Mouse (Mus musculus): ENCODE results near the gene Diexf. TPM values are rescaled to one million over a fixed set of nuclear protein-coding genes. Genes with fewer than 3 reads are reported as not detected.

Gene Diexf
- polyA plus RNA-seq, 1 experiment from 2014 or later: 7.2 TPM

DNA sequence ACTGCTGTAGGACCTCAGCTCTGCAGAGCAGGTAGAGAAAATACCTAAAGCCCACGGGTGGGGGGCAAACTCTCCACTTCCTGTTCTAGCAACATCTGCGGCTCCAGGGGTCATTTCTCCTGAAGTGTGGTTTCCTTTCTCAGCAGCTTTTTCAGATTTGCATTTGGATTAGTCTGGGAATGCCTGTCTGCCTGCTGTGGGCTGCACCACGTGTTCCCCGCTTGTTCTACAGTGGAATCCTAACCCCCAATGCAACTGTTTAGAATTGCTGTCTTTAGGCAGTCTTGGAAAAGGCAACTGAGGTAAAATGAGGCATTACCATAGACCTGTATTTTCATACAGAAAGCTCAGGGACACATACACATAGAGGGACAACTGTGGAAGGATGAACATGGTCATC, 28.0 kb downstream of the Diexf start:
- no peak overlapping the region for H3K4me2 ChIP-seq
- ATAC-seq (ENCODE audit: low FRiP score, low read depth): no peak
- no peak overlapping the region for H3K4me3 ChIP-seq
- H3K9ac ChIP-seq: no peak overlapping the region
- H3K27ac ChIP-seq (replicated peaks): no peak overlapping the region
- H3K27me3 ChIP-seq: no peaks in the 10 kb centered on the region
- H3K9me3 ChIP-seq: no peaks in the 10 kb centered on the region
- H3K4me1 ChIP-seq (replicated peaks): no peaks in the 10 kb centered on the region
- WGBS: 56% methylated on average over 4 of the region's 4 CpGs
- peaks cover 3% of the 10 kb centered on the region for H3K36me3 ChIP-seq

DNA sequence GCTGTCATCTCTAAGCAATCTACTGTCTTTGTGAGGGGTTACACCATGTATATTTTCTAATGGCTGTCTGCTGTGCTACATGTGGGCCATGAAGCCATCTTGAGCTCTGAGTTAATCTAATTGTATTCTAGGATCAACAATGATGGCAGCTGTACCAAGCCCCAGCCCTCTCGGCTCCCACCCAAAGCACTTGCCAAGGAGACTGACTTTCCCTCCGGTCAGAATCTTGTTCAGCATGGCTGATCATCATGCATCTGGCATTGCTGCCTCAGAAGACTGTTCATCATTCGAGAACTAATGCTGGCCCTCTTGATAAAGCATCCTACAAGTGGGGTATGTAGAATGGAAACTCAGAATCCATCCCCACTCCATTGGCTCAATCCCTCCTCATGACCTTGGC, 31.1 kb downstream of the Diexf start:
- no peak for ATAC-seq (ENCODE audit: low FRiP score, low read depth)
- H3K4me1 ChIP-seq (replicated peaks): no peaks in the 10 kb centered on the region
- H3K4me3 ChIP-seq: no peak overlapping the region
- H3K4me2 ChIP-seq: no peak overlapping the region
- no peaks in the 10 kb centered on the region for H3K36me3 ChIP-seq
- no peak overlapping the region for H3K27ac ChIP-seq (replicated peaks)
- 84% methylated on average over 3 of the region's 3 CpGs for WGBS
- no peak overlapping the region for H3K9ac ChIP-seq
- H3K9me3 ChIP-seq: no peaks in the 10 kb centered on the region
- no peaks in the 10 kb centered on the region for H3K27me3 ChIP-seq

DNA sequence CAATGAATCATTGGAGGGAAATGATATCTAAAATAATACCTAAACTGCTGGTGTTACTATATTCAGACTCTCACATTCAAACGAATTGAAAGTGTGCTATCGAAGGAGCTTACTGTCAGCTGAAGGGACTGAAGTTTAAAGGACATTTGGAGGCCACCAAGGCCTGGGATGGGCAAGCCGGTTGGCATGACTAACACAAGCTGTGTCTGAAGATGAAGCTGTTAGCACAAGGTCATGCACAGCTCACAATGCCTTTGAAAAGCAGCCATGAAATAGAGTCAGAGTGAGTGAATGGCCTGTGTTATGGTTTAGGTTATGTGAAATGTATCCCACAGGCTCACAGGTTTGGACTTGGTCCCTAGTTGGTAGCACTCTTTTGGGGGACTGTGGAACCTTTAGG, 36.5 kb downstream of the Diexf start:
- no peaks in the 10 kb centered on the region for H3K9me3 ChIP-seq
- no peak overlapping the region for H3K27ac ChIP-seq (replicated peaks)
- WGBS: 89% methylated on average over 3 of the region's 3 CpGs
- no peak overlapping the region for H3K4me2 ChIP-seq
- no peak overlapping the region for H3K9ac ChIP-seq
- no peak overlapping the region for H3K4me3 ChIP-seq
- H3K36me3 ChIP-seq: no peaks in the 10 kb centered on the region
- no peaks in the 10 kb centered on the region for H3K27me3 ChIP-seq
- ATAC-seq (ENCODE audit: low FRiP score, low read depth): no peak
- H3K4me1 ChIP-seq (replicated peaks): peaks cover 20% of the 10 kb centered on the region

DNA sequence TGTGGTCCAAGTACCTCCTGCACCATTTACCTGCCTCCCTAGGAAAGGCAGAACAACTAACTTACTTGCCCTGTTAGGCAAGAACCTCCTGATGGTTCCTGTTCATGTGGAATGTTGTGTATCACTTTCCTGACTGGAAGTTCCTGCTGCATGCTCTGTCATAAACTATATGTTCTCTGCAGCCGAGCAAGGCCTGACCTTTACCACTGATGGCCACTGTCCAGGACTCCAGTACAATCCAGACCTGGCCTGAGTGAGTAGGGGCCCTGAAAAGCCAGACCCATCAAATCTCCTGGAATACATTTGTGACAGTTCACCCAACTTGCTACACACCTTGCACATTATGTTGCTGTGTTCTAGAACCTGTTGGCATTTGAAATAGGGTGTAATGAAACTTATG, 37.3 kb downstream of the Diexf start:
- no peak overlapping the region for H3K4me3 ChIP-seq
- no peaks in the 10 kb centered on the region for H3K27me3 ChIP-seq
- WGBS: 71% methylated on average over 1 of the region's 1 CpGs
- no peak overlapping the region for H3K4me2 ChIP-seq
- peaks cover 21% of the 10 kb centered on the region for H3K4me1 ChIP-seq (replicated peaks)
- no peaks in the 10 kb centered on the region for H3K36me3 ChIP-seq
- no peaks in the 10 kb centered on the region for H3K9me3 ChIP-seq
- no peak overlapping the region for H3K27ac ChIP-seq (replicated peaks)
- no peak for ATAC-seq (ENCODE audit: low FRiP score, low read depth)
- H3K9ac ChIP-seq: no peak overlapping the region

DNA sequence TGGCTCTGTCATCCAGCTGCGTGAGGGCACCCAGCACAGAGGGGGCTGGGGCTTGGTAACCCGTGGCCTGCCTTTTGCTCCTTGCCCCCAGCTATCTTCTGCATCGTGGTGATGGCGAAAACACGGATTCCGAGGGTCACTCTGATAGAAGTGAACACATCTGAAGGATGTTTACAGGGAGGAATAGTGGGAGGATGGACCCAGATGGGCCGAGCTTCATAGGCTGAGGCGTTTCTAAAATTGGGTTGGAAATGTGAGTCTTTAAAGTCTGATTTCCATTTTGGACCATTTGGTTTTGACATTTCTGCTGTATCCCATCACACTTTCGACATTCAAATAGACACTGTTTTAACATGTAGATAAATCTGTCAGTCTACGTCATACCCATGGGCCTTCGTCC, 39.2 kb downstream of the Diexf start:
- Histone ChIP-seq H3K36me3 (no peaks in the 10 kb centered on the region), H3K4me3 (no peak overlapping the region), H3K9ac (no peak overlapping the region), H3K4me2 (no peak overlapping the region), H3K9me3 (no peaks in the 10 kb centered on the region), H3K4me1 (replicated peaks) (peaks cover 31% of the 10 kb centered on the region), H3K27me3 (no peaks in the 10 kb centered on the region), H3K27ac (replicated peaks) (peak overlapping the region; percentile 56)
- no peak for ATAC-seq (ENCODE audit: low FRiP score, low read depth)
- WGBS: 81% methylated on average over 11 of the region's 11 CpGs

DNA sequence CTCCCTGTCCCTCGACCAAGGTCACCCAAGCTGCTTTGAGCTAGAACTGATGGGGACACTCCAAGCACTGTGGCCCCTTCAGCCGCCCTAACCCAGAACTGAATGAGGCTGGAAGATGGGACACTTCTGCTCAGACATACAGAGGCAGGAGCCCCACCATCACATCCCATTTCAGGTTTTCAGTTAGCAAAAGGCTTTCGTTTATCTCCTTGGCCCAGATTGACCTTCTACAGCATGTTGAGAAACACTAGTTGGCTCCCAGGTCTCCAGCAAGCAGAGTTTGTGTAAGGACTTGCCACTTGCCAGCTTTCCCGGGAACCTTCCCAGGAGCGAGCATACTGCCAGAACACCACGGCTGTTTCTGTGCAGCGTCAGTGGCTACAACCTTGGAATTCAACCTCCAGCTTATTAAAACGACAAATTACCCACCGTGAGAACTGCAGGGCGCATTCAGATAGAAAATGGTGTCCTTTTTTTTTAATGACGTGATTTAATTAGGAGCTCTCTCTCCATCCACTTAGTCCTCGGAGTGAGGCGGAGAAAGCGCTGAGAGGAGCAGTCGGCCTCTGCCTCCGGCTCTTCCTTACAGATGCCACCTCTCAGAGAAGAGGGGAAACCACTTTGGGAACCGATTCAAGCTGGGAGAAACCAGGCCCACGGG, 39.7 kb downstream of the Diexf start:
- no peak overlapping the region for H3K4me2 ChIP-seq
- no peak overlapping the region for H3K4me3 ChIP-seq
- H3K4me1 ChIP-seq (replicated peaks): peaks cover 34% of the 10 kb centered on the region
- H3K9ac ChIP-seq: no peak overlapping the region
- peak overlapping the region; percentile 56 for H3K27ac ChIP-seq (replicated peaks)
- ATAC-seq (ENCODE audit: low FRiP score, low read depth): peak; percentile 67; the same call in 1 of the 2 replicates
- no peaks in the 10 kb centered on the region for H3K9me3 ChIP-seq
- no peaks in the 10 kb centered on the region for H3K36me3 ChIP-seq
- no peaks in the 10 kb centered on the region for H3K27me3 ChIP-seq
- 50% methylated on average over 18 of the region's 18 CpGs for WGBS

DNA sequence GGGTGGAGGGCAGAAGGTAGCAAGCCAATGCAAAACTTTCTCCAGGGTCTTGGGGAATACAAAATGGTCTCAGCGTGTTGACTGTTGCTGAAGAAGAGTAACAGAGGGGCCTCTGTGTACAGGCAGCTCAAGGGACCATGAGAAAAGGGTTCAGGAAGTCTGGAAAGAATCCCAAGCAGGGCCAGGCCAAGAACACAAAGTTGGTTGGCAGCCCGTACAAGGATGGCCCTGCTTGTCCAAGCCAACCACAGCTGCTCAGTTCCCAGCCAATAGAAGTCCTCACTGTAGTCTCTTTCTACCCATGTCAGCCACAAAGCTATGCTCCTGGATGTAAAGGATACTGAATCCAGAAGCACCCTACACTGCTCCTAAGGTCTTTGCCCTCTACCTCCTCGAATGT, 40.4 kb downstream of the Diexf start:
- no peak for ATAC-seq (ENCODE audit: low FRiP score, low read depth)
- 70% methylated on average over 3 of the region's 3 CpGs for WGBS
- Histone ChIP-seq H3K36me3 (no peaks in the 10 kb centered on the region), H3K9ac (no peak overlapping the region), H3K27ac (replicated peaks) (peak overlapping the region; percentile 56), H3K4me1 (replicated peaks) (peaks cover 34% of the 10 kb centered on the region), H3K9me3 (no peaks in the 10 kb centered on the region), H3K4me3 (no peak overlapping the region), H3K4me2 (no peak overlapping the region), H3K27me3 (no peaks in the 10 kb centered on the region)

DNA sequence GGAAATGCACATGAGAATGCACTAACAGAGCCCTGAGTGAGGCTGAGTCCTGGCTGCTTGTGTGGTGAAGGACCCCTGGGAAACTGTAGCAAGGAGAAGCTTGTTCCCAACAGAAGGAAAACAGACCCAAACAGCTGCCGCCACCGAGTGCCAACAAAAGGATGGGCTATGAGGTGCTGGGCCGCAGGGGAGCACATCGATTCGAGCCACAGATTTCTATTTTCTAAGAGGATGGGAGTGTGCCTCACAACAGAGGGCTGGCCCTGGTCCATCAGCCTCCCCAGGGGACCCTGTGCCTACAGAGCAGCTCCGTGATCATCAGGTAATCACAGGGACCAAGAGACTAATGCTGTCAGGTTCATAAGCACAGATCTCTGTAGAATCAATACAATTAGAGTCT, 40.9 kb downstream of the Diexf start:
- H3K27me3 ChIP-seq: no peaks in the 10 kb centered on the region
- ATAC-seq (ENCODE audit: low FRiP score, low read depth): no peak
- no peaks in the 10 kb centered on the region for H3K36me3 ChIP-seq
- H3K27ac ChIP-seq (replicated peaks): peak overlapping the region; percentile 56; the same call in 1 of the 2 replicates
- peaks cover 34% of the 10 kb centered on the region for H3K4me1 ChIP-seq (replicated peaks)
- H3K9ac ChIP-seq: no peak overlapping the region
- no peak overlapping the region for H3K4me3 ChIP-seq
- 58% methylated on average over 6 of the region's 6 CpGs for WGBS
- no peaks in the 10 kb centered on the region for H3K9me3 ChIP-seq
- H3K4me2 ChIP-seq: no peak overlapping the region

DNA sequence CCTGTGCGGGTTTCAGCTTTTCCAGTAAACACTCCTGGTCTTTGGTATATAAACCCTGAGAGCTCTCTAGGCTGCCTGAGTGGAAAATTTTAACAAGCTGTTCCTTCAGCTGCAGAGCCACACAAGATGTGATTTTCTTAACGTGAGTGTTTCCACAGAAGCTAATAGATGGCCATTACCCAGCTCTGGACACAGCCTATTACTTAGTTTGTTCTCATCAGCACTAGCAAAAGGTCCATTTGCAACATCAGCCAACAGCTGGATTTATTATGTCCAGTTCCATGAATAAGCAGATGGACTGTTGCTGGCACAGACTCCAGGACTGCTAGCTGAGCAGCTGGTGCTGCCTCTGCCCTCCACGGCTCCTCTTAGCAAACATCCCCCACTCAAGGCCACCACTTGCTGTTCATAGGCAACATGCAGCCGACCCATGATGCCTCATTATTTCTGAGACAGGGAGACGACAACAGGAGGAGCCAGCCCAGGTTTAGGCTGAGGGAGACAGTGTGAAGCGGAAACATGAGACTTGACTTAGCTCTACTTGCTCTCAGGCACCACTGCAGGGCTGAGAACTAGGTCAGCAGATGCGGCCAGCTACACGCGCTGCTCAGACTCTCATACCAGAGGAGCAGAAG, 43.1 kb downstream of the Diexf start:
- no peak for ATAC-seq (ENCODE audit: low FRiP score, low read depth)
- H3K27ac ChIP-seq (replicated peaks): peak overlapping the region; percentile 30; the same call in 1 of the 2 replicates
- no peak overlapping the region for H3K4me3 ChIP-seq
- 59% methylated on average over 9 of the region's 9 CpGs for WGBS
- no peaks in the 10 kb centered on the region for H3K9me3 ChIP-seq
- H3K36me3 ChIP-seq: no peaks in the 10 kb centered on the region
- peaks cover 47% of the 10 kb centered on the region for H3K4me1 ChIP-seq (replicated peaks)
- H3K4me2 ChIP-seq: no peak overlapping the region
- H3K9ac ChIP-seq: no peak overlapping the region
- no peaks in the 10 kb centered on the region for H3K27me3 ChIP-seq

DNA sequence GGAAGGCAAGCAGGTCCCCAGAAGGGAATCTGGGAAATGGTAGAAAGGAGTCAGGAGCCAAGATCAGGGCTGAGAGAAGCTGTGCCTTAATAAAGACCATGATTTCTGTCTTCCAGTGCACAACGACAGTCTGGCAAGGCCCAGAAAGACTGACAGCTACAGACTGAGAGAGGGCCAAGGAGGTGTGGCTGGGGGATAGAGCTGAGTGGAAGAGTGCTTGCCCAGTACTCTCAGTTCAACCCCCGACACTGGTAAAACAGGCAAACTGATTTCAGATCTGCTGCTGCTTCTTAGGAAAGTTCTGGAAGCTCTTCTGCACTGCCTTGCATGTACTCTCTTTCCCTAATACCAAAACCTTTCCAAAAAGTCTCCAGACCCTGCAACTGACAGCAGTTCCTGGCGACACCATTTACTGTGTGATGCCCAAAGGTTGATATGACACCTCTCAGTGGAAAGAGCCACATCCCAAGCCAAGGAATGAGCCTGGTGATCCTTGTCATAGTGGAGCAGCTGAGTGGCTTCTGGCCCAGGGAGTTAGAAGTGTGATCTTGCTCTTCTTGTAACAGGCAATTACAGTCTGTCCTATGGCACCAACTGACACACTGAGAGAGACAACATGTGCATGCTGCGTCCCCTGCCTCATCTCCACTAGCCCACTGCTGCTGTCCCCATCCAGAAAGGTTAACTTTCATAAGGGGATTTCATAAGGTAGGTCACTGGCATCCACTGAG, 43.8 kb downstream of the Diexf start:
- H3K4me2 ChIP-seq: no peak overlapping the region
- H3K4me3 ChIP-seq: no peak overlapping the region
- peaks cover 53% of the 10 kb centered on the region for H3K4me1 ChIP-seq (replicated peaks)
- no peak overlapping the region for H3K9ac ChIP-seq
- no peaks in the 10 kb centered on the region for H3K36me3 ChIP-seq
- WGBS: 67% methylated on average over 4 of the region's 4 CpGs
- H3K9me3 ChIP-seq: no peaks in the 10 kb centered on the region
- H3K27me3 ChIP-seq: no peaks in the 10 kb centered on the region
- no peak overlapping the region for H3K27ac ChIP-seq (replicated peaks)
- ATAC-seq (ENCODE audit: low FRiP score, low read depth): no peak

DNA sequence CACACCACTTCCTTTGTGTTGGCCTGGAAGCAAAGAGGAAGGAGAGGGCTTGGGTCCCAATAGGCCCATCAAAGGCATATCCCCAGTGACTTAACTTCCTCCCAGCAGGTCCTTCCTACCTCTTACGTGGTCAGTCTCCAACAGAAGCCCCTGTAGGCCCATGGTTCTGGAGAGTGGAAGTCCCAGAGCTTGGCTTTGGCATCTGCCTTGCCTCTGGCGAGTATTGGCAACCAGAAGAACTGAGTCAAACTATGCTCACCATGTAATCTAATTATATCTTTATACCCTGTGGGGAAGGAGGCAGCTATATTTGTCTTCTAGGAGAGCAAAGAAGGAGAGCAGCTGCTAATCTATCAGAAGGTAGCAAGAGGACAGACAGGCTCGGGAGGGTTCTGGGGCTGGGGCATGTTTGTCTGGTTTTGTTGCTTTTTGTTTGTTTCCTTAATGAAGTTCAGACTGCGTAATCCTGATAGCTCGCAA, 44.5 kb downstream of the Diexf start:
- Histone ChIP-seq H3K4me3 (no peak overlapping the region), H3K4me2 (no peak overlapping the region), H3K9ac (no peak overlapping the region), H3K9me3 (no peaks in the 10 kb centered on the region), H3K4me1 (replicated peaks) (peaks cover 52% of the 10 kb centered on the region), H3K27me3 (no peaks in the 10 kb centered on the region), H3K36me3 (no peaks in the 10 kb centered on the region), H3K27ac (replicated peaks) (no peak overlapping the region)
- no peak for ATAC-seq (ENCODE audit: low FRiP score, low read depth)
- WGBS: 65% methylated on average over 5 of the region's 5 CpGs

DNA sequence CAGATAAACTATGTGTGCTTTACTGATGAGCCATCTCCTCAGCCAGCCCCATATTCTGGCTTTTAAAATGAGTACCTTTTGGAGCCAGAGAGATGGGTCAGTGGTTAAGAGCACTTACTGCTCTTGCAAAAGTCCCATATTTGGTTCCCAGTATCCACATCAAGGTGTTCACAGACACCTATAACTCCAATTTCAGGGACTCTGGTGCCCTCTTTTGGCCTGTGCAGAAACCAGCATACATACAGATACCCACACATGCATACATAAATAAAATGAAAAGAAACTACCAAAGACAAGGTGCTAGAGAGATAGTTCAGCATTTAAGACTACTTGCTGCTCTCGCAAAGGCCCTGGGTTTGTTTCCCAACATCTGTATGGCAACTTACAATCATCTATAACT, 46.1 kb downstream of the Diexf start:
- no peak for ATAC-seq (ENCODE audit: low FRiP score, low read depth)
- no peak overlapping the region for H3K27ac ChIP-seq (replicated peaks)
- WGBS: 91% methylated on average over 1 of the region's 1 CpGs

More for the DNA sequence above, 46.1 kb downstream of the Diexf start:
- Histone ChIP-seq H3K4me1 (replicated peaks) (peaks cover 37% of the 10 kb centered on the region), H3K27me3 (no peaks in the 10 kb centered on the region), H3K36me3 (no peaks in the 10 kb centered on the region), H3K4me3 (no peak overlapping the region), H3K9me3 (no peaks in the 10 kb centered on the region), H3K4me2 (no peak overlapping the region), H3K9ac (no peak overlapping the region)

Data from hindbrain, embryonic 15.5 days (tissue).